Mouse (Mus musculus): ENCODE results near the gene Parvg.
"Not testable (repeated sequence)": the region's sequence is repeated elsewhere in the genome, so short reads cannot be mapped to it uniquely, and the experiment has no call there.

GRCm38 (mm10) chr15:84288953-84289352 is 34.9 kb upstream of the Parvg start:
- not testable (repeated sequence) for TF ChIP-seq POLR2A, CTCF (IDR thresholded peaks at IDR 0.05; ENCODE audit: extremely low read depth, insufficient read depth, low read length)

Measured in cortical plate, adult 2 months (tissue).